Mouse (Mus musculus): Measurements from ENCODE around the gene Dnase1l3.

Gene Dnase1l3

DNA sequence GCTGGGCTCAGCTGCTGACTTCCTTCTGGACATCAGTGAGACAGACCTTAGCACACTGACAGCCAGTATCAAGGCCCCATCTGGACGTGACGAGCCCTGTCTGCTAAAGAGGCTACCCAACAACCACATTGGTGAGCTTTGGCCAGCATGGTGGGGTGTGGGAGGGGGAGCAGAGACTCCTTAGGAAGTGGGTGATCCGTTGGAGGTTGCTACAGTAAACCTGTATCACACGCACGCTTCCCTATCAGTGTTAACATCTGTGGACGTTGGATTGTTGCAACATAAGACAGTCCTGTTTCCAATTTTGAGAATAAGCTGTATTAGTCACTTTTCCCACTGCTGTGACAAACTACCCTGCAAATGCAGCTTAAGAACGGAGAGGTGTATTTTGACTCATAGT lies 65.3 kb downstream of the Dnase1l3 start:
- DNase-seq, result no peak

DNA sequence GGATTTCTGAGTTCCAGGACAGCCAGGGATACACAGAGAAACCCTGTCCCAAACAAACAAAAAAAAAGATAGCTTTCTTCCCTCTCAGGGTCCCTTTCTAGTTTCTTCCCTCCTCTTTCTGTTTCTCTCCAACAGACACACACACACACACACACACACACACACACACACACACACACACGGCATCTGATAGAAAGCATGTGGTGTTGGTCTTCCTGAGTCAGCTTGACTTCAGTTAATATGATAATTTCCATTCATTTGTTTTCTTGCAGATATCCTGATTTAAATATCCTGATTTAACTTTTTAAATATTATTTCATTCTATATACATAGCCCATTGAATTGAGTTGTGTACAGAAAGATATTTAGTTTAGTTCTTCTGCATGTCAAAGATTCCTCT lies 66.0 kb downstream of the Dnase1l3 start:
- DNase-seq, result no peak

DNA sequence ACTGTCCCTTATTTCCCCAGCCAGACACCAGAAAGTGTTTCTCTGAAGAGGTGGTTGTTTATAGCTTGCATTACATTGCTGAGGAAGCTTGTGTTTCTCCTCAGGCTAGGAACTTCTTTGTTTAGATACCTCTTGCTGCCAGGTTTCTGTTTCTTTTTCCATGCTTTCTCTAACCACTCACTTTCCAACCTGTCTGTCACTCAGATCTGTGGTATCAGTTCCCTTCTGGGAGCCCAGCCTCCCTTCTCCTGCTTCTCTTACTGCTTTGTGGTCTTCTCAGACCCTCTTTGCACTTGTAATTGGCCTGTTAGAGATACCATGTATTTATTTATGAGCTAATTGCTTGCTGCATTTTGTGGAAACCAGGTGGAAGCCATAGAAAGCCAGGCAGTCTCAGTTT lies 70.7 kb downstream of the Dnase1l3 start:
- DNase-seq, result no peak

DNA sequence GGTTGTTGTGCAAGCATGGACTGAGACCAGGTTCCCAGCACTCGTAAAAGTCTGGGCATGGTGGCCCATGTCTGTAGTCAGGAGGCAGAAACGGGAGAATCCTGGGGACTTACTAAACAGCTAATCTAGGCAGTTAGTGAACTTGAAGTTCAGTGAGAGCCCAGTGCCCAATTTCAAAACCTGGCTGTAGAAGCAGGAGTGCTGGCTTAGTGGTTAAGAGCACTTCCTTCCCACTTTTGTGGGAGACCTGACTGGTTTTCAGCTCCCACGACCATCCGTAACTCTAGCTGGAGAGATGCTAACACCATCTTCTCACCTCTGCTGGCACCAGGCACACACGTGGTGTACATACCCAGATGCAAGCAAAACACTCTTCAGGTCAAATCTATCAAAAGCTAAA lies 72.9 kb downstream of the Dnase1l3 start:
- DNase-seq, result no peak

DNA sequence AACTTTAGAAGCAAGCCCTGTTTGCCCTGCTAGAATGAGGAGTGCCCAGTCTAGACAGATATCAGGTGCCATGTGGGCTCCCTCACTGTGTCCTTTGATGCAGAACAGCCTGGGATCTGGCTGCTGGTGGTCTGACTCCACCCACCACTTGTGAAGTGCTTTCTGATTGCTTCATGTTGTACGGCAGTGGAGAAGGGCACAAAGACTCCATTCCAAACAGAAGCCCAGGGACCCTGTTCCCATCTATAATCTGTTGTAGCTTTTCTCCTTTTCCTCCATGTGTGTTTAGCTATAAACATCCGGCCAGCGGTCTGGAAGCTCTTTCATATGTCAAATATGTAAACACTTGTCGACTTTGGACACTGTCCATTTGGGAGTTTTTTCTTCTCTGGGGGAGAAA lies 74.5 kb downstream of the Dnase1l3 start:
- no peak for DNase-seq

DNA sequence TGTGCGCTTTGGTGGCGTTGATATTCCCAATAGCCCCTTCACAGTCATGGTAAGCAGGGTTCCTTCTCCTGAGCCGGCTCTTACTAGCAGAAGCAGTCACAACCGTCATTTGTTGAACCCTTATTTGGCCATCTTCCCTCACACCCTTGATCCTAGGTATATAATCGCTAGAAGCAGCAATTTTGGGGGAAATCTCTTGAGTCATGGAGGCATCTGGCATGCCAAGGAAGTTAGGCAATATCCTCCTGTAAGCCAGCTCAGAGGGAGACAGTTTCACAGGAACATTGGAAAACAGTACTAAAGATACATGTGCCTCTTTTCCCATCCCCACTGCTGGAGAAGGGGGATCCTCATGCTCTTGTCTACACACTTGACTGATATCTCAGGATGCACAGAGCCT lies 75.1 kb downstream of the Dnase1l3 start:
- no peak for DNase-seq

DNA sequence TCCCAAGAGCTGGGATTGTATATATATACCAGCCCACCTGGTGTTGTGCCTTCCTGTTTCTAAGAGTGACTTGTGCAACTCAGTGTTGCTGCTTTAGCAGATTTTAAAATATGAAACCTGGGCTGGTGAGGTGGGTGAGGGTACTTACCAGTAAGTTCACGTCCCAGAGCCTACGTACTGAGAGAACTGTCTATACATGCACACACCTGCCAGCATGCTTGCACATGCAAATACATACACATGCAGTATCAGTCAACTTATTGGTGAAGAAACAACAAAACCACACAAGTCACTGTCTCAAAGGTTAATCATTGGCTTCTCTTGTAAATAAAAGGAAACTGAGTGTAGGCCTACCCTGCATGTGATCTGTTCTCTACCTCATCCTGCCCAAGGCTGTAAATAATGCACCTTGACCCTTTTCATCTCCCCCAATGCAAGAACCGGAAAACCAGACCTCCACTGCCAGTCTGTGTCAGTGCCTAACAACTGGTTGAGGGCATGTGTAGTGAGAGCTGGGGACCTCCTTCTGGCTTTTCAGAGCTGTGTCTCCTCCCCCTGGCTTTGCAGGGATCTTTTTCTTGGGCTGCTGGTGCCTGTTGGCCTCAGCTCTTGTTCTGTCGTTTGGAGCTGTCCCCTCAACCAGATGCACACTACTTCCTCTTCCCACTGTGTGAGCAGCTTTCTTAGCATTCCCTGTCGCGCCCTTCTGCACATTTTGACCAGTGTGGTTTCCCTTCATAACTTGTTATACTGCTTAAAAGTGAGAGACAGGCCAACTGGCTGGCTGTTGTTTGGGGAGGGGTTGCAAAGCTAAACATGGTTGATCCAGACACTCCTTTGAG lies 76.0 kb downstream of the Dnase1l3 start:
- no peak for DNase-seq

All from thymus, postnatal 36 days (tissue).